Mouse (Mus musculus): ENCODE results near the gene Ace2. TPM values are rescaled to one million over a fixed set of nuclear protein-coding genes. Genes with fewer than 3 reads are reported as not detected.
A peak's percentile ranks its signal among the peaks of the same experiment; 100 is the strongest.

Ace2 gene
- polyA plus RNA-seq, 1 experiment from 2014 or later = 0.68 TPM

GRCm38 (mm10) chrX:164178856-164179255, 39.7 kb downstream of the Ace2 start:
- Histone ChIP-seq H3K9me3 (ENCODE audit: low read depth, low read length) (no peaks in the 10 kb centered on the region), H3K36me3 (ENCODE audit: insufficient read depth) (no peaks in the 10 kb centered on the region), H3K4me2 (no peak overlapping the region), H3K9ac (no peak overlapping the region), H3K27me3 (ENCODE audit: insufficient read depth, low read length) (no peaks in the 10 kb centered on the region), H3K4me1 (ENCODE audit: insufficient read depth) (no peaks in the 10 kb centered on the region), H3K4me3 (ENCODE audit: low read depth, low read length) (no peak overlapping the region), H3K27ac (ENCODE audit: low read depth) (no peak overlapping the region)
- 87% methylated on average over 2 of the region's 2 CpGs for WGBS
- no peak for TF ChIP-seq CTCF (IDR thresholded peaks at IDR 0.05; ENCODE audit: low read depth)
- DNase-seq (no peak), ATAC-seq (ENCODE audit: insufficient read depth) (no peak)

GRCm38 (mm10) chrX:164179746-164180145, 40.6 kb downstream of the Ace2 start:
- Histone ChIP-seq H3K4me2 (no peak overlapping the region), H3K36me3 (ENCODE audit: insufficient read depth) (no peaks in the 10 kb centered on the region), H3K4me1 (ENCODE audit: insufficient read depth) (no peaks in the 10 kb centered on the region), H3K9me3 (ENCODE audit: low read depth, low read length) (no peaks in the 10 kb centered on the region), H3K9ac (no peak overlapping the region), H3K27me3 (ENCODE audit: insufficient read depth, low read length) (no peaks in the 10 kb centered on the region), H3K27ac (ENCODE audit: low read depth) (no peak overlapping the region), H3K4me3 (ENCODE audit: low read depth, low read length) (no peak overlapping the region)
- WGBS = 11% methylated on average over 3 of the region's 3 CpGs
- DNase-seq (peak; percentile 83), ATAC-seq (ENCODE audit: insufficient read depth) (peak; percentile 44; the same call in 1 of the 2 replicates)
- TF ChIP-seq CTCF (IDR thresholded peaks at IDR 0.05; ENCODE audit: low read depth) = peak; percentile 64

- 23% methylated on average over 3 of the region's 3 CpGs for WGBS
- no peak overlapping the region for H3K27ac ChIP-seq (ENCODE audit: low read depth)
- H3K4me2 ChIP-seq = no peak overlapping the region
- ATAC-seq (ENCODE audit: insufficient read depth) (no peak), DNase-seq (peak; percentile 86)
- no peaks in the 10 kb centered on the region for H3K9me3 ChIP-seq (ENCODE audit: low read depth, low read length)
- TF ChIP-seq CTCF (IDR thresholded peaks at IDR 0.05; ENCODE audit: low read depth) = peak; percentile 74
- H3K27me3 ChIP-seq (ENCODE audit: insufficient read depth, low read length) = no peaks in the 10 kb centered on the region
- no peaks in the 10 kb centered on the region for H3K4me1 ChIP-seq (ENCODE audit: insufficient read depth)
- H3K36me3 ChIP-seq (ENCODE audit: insufficient read depth) = no peaks in the 10 kb centered on the region
- no peak overlapping the region for H3K9ac ChIP-seq
- no peak overlapping the region for H3K4me3 ChIP-seq (ENCODE audit: low read depth, low read length)
Measured at GRCm38 (mm10) chrX:164183844-164184243, 44.7 kb downstream of the Ace2 start.

GRCm38 (mm10) chrX:164189880-164190279, 50.7 kb downstream of the Ace2 start:
- Histone ChIP-seq H3K27ac (ENCODE audit: low read depth) (no peak overlapping the region), H3K9ac (no peak overlapping the region), H3K4me3 (ENCODE audit: low read depth, low read length) (no peak overlapping the region), H3K27me3 (ENCODE audit: insufficient read depth, low read length) (no peaks in the 10 kb centered on the region), H3K9me3 (ENCODE audit: low read depth, low read length) (no peaks in the 10 kb centered on the region), H3K36me3 (ENCODE audit: insufficient read depth) (no peaks in the 10 kb centered on the region), H3K4me2 (no peak overlapping the region), H3K4me1 (ENCODE audit: insufficient read depth) (no peaks in the 10 kb centered on the region)
- ATAC-seq (ENCODE audit: insufficient read depth) (no peak), DNase-seq (no peak)
- TF ChIP-seq CTCF (IDR thresholded peaks at IDR 0.05; ENCODE audit: low read depth) = no peak

- WGBS = 94% methylated on average over 2 of the region's 2 CpGs
Measured at GRCm38 (mm10) chrX:164197679-164198078, 58.5 kb downstream of the Ace2 start.

GRCm38 (mm10) chrX:164200547-164200946, 61.4 kb downstream of the Ace2 start:
- Histone ChIP-seq H3K27me3 (ENCODE audit: insufficient read depth, low read length) (no peaks in the 10 kb centered on the region), H3K36me3 (ENCODE audit: insufficient read depth) (no peaks in the 10 kb centered on the region), H3K9me3 (ENCODE audit: low read depth, low read length) (no peaks in the 10 kb centered on the region), H3K4me1 (ENCODE audit: insufficient read depth) (no peaks in the 10 kb centered on the region), H3K9ac (no peak overlapping the region), H3K4me2 (no peak overlapping the region), H3K27ac (ENCODE audit: low read depth) (no peak overlapping the region), H3K4me3 (ENCODE audit: low read depth, low read length) (no peak overlapping the region)
- ATAC-seq (ENCODE audit: insufficient read depth) (no peak), DNase-seq (no peak)
- WGBS = 76% methylated on average over 5 of the region's 5 CpGs
- TF ChIP-seq CTCF (IDR thresholded peaks at IDR 0.05; ENCODE audit: low read depth) = no peak

More at GRCm38 (mm10) chrX:164197679-164198078, 58.5 kb downstream of the Ace2 start:
- no peaks in the 10 kb centered on the region for H3K4me1 ChIP-seq (ENCODE audit: insufficient read depth)
- H3K36me3 ChIP-seq (ENCODE audit: insufficient read depth) = no peaks in the 10 kb centered on the region
- no peak for DNase-seq
- H3K27ac ChIP-seq (ENCODE audit: low read depth) = no peak overlapping the region
- no peak for TF ChIP-seq CTCF (IDR thresholded peaks at IDR 0.05; ENCODE audit: low read depth)
- no peak overlapping the region for H3K9ac ChIP-seq
- no peak overlapping the region for H3K4me3 ChIP-seq (ENCODE audit: low read depth, low read length)
- H3K9me3 ChIP-seq (ENCODE audit: low read depth, low read length) = no peaks in the 10 kb centered on the region
- H3K27me3 ChIP-seq (ENCODE audit: insufficient read depth, low read length) = no peaks in the 10 kb centered on the region
- ATAC-seq (ENCODE audit: insufficient read depth) = no peak
- no peak overlapping the region for H3K4me2 ChIP-seq

GRCm38 (mm10) chrX:164221989-164222388, 82.9 kb downstream of the Ace2 start:
- 61% methylated on average over 2 of the region's 2 CpGs for WGBS
- H3K4me1 ChIP-seq (ENCODE audit: insufficient read depth) = no peaks in the 10 kb centered on the region
- no peak overlapping the region for H3K4me2 ChIP-seq
- peak; percentile 22; the same call in 1 of the 2 replicates for TF ChIP-seq CTCF (IDR thresholded peaks at IDR 0.05; ENCODE audit: low read depth)
- no peaks in the 10 kb centered on the region for H3K9me3 ChIP-seq (ENCODE audit: low read depth, low read length)
- H3K9ac ChIP-seq = no peak overlapping the region
- no peak overlapping the region for H3K27ac ChIP-seq (ENCODE audit: low read depth)
- DNase-seq (no peak), ATAC-seq (ENCODE audit: insufficient read depth) (no peak)
- H3K27me3 ChIP-seq (ENCODE audit: insufficient read depth, low read length) = no peaks in the 10 kb centered on the region
- H3K4me3 ChIP-seq (ENCODE audit: low read depth, low read length) = no peak overlapping the region
- H3K36me3 ChIP-seq (ENCODE audit: insufficient read depth) = no peaks in the 10 kb centered on the region

GRCm38 (mm10) chrX:164233380-164233779, 94.2 kb downstream of the Ace2 start:
- H3K27ac ChIP-seq (ENCODE audit: low read depth) = no peak overlapping the region
- TF ChIP-seq CTCF (IDR thresholded peaks at IDR 0.05; ENCODE audit: low read depth) = no peak
- DNase-seq (peak; percentile 9), ATAC-seq (ENCODE audit: insufficient read depth) (no peak)
- H3K9ac ChIP-seq = no peak overlapping the region
- no peaks in the 10 kb centered on the region for H3K27me3 ChIP-seq (ENCODE audit: insufficient read depth, low read length)
- H3K4me2 ChIP-seq = no peak overlapping the region
- no peaks in the 10 kb centered on the region for H3K9me3 ChIP-seq (ENCODE audit: low read depth, low read length)
- H3K4me1 ChIP-seq (ENCODE audit: insufficient read depth) = no peaks in the 10 kb centered on the region
- 41% methylated on average over 8 of the region's 8 CpGs for WGBS
- no peaks in the 10 kb centered on the region for H3K36me3 ChIP-seq (ENCODE audit: insufficient read depth)
- H3K4me3 ChIP-seq (ENCODE audit: low read depth, low read length) = no peak overlapping the region

Other genes starting within 250 kb of the Ace2 start
- 19.8 and 20.1 TPM in 2 replicates for gene Ap1s2, start 230.3 kb upstream of the Ace2 start, polyA plus RNA-seq (2014; fragmentation: Nextera tagmentation; extraction: Ambion mirVana)
- 50.4 and 53.1 TPM in 2 replicates for gene Zrsr2, start 180.7 kb upstream of the Ace2 start, polyA plus RNA-seq (2014; fragmentation: Nextera tagmentation; extraction: Ambion mirVana)
- 0.68 and 0.71 TPM in 2 replicates for gene Car5b, start 111.3 kb upstream of the Ace2 start, polyA plus RNA-seq (2014; fragmentation: Nextera tagmentation; extraction: Ambion mirVana)
- 33.4 and 34.3 TPM in 2 replicates for gene Siah1b, start 62.8 kb upstream of the Ace2 start, polyA plus RNA-seq (2014; fragmentation: Nextera tagmentation; extraction: Ambion mirVana)
- gene Cltrn, start 50.5 kb upstream of the Ace2 start, polyA plus RNA-seq (2014; fragmentation: Nextera tagmentation; extraction: Ambion mirVana) = 0.39 and 0.47 TPM in 2 replicates
- 0.66 and 1.1 TPM in 2 replicates for gene Bmx, start 118.9 kb downstream of the Ace2 start, polyA plus RNA-seq (2014; fragmentation: Nextera tagmentation; extraction: Ambion mirVana)
- 15.1 and 15.9 TPM in 2 replicates for gene Pir, start 130.0 kb downstream of the Ace2 start, polyA plus RNA-seq (2014; fragmentation: Nextera tagmentation; extraction: Ambion mirVana)
- 40.1 and 45.0 TPM in 2 replicates for gene Vegfd, start 234.0 kb downstream of the Ace2 start, polyA plus RNA-seq (2014; fragmentation: Nextera tagmentation; extraction: Ambion mirVana)

All from lung, embryonic 14.5 days (tissue).